Mouse (Mus musculus): ENCODE measurements around the gene Sh3d21. TPM values are rescaled to one million over a fixed set of nuclear protein-coding genes. Genes with fewer than 3 reads are reported as not detected.

The Sh3d21 gene
- polyA plus RNA-seq, 1 experiment = 2.4 TPM

DNA sequence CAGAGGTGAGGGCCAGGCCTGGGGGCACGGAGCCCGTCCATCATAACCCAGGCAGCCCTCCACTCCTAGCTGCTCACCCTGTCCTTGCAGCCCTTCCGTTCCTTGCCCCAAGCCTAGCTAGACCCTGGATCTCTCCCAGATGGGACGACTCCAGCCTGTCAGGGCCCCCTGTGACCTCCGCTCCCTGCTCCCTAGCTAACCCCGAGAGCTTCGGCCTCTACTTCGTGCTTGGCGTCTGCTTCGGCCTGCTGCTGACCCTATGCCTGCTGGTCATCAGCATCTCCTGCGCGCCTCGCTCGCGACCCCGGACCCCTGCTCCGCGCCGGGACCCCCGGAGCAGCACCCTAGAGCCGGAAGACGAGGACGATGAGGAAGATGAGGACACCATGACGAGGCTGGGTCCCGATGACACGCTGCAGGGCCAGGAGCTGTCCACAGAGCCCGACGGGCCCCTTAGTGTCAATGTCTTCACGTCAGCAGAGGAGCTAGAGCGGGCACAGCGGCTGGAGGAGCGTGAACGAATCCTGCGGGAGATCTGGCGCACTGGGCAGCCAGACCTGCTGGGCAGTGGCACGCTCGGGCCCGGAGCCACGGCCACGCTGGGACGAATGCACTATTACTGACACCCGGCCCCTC lies 14.1 kb downstream of the Sh3d21 start:
- DNase-seq (ENCODE audit: low read depth, low spot score) = no peak
- 46% methylated on average over 42 of the region's 42 CpGs for WGBS

GRCm38 (mm10) chr4:126148161-126148961 lies 14.9 kb downstream of the Sh3d21 start:
- 1% methylated on average over 66 of the region's 67 CpGs for WGBS
- DNase-seq (ENCODE audit: low read depth, low spot score) = no peak

GRCm38 (mm10) chr4:126147533-126148160 lies 15.6 kb downstream of the Sh3d21 start, which contains the start of gene Eva1b:
Gene Eva1b, plus strand, starts transcription at chr4:126147744.
- no peak for DNase-seq (ENCODE audit: low read depth, low spot score)
- 11% methylated on average over 24 of the region's 24 CpGs for WGBS

- 56% methylated on average over 9 of the region's 9 CpGs for WGBS
Measured at GRCm38 (mm10) chr4:126146974-126147532, 16.2 kb downstream of the Sh3d21 start.

DNA sequence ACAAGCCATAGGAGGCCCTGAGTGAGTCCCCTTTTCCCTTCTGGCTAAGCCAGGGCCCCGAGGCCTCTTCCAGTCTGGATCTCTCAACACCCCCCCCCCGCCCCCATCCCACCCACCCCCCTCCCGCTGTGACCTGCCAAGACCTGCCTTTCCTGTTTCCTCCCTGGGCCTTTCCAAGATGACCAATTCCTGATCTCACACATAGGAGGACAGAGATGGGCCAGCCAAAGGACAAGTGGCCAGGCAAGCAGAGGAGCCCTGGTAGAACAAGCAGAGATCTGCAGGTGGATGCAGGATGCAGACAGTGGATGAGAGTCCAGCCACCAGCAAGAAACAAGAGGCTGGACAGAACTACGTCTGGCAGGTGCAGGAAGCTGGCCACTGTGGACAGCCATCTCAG lies 17.9 kb downstream of the Sh3d21 start:
- 43% methylated on average over 4 of the region's 4 CpGs for WGBS
- DNase-seq (ENCODE audit: low read depth, low spot score) = no peak

More at GRCm38 (mm10) chr4:126146974-126147532, 16.2 kb downstream of the Sh3d21 start:
- DNase-seq (ENCODE audit: low read depth, low spot score) = no peak

DNA sequence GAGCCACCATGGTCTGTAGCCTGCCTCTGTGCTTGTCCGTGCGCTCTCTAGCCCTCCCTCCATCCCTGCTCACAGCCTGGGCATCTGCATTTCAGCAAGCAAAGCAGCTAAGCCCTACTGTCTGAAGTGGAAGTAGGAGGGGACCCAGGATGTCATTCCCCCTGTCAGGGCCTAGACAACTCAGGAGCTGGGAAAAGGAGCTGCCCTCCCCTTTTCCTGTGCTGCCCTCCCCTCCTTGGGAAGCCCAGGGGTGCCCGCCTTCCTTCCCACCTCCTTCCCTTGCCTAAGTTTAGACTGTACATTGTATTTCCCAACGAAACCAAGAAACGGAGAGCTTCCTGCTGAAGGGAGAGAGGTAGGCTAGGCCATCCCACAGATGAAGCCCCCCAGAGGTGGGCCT lies 22.3 kb downstream of the Sh3d21 start:
- no peak for DNase-seq (ENCODE audit: low read depth, low spot score)
- 86% methylated on average over 5 of the region's 5 CpGs for WGBS

- 86% methylated on average over 4 of the region's 4 CpGs for WGBS
- no peak for DNase-seq (ENCODE audit: low read depth, low spot score)
Measured at GRCm38 (mm10) chr4:126137773-126138172, 25.5 kb downstream of the Sh3d21 start.

DNA sequence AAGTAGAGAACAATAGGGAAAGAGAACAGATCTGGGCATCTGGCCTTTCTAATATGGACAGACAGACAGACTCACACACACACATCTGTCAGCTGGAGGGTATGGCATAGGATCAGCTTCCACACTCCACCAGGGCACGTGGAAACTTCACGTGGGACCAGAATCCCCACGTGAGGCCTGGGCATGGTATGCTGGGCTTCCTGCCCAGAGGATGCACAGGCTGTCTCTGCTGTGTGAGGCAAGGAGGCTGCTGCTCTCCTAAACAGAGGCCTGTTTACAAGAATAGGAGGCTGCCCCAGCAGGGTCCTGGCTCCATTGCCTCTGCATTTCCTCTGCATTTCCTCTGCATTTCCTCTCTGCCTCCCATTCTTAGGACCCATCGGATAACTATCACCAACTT lies 28.7 kb downstream of the Sh3d21 start:
- WGBS = 84% methylated on average over 4 of the region's 4 CpGs
- DNase-seq (ENCODE audit: low read depth, low spot score) = no peak

DNA sequence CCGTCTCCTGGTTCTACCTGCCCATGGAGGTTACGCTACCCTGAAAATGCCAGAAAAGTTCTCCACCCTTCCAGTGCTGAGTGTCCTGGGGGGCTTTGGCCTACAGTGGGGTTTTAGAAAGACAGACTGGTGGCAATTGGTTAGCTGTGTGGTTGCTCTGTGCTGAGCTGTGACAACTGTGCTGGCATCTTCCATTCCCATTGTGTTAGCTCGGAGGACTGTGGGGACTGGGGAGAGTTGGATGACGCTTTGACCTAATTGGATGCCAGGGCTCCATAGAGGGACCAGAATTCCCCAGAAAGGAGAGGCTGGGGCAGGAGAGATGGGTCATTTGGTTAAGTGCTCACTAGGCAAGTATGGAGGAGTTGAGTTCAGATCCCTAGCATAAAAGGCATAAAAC lies 29.1 kb downstream of the Sh3d21 start:
- no peak for DNase-seq (ENCODE audit: low read depth, low spot score)
- WGBS = 91% methylated on average over 4 of the region's 4 CpGs

- 77% methylated on average over 6 of the region's 6 CpGs for WGBS
- DNase-seq (ENCODE audit: low read depth, low spot score) = no peak
Measured at GRCm38 (mm10) chr4:126132636-126133264, 30.5 kb downstream of the Sh3d21 start.

- DNase-seq (ENCODE audit: low read depth, low spot score) = no peak
- WGBS = 57% methylated on average over 10 of the region's 10 CpGs
Measured at GRCm38 (mm10) chr4:126131290-126132121, 31.8 kb downstream of the Sh3d21 start.

- 65% methylated on average over 11 of the region's 11 CpGs for WGBS
- DNase-seq (ENCODE audit: low read depth, low spot score) = no peak
Measured at GRCm38 (mm10) chr4:126130502-126130901, 32.8 kb downstream of the Sh3d21 start.

GRCm38 (mm10) chr4:126123309-126124040 lies 39.8 kb downstream of the Sh3d21 start:
- no peak for DNase-seq (ENCODE audit: low read depth, low spot score)

GRCm38 (mm10) chr4:126120506-126120905 lies 42.8 kb downstream of the Sh3d21 start:
- WGBS = 91% methylated on average over 2 of the region's 2 CpGs
- DNase-seq (ENCODE audit: low read depth, low spot score) = no peak

More at GRCm38 (mm10) chr4:126123309-126124040, 39.8 kb downstream of the Sh3d21 start:
- 72% methylated on average over 10 of the region's 10 CpGs for WGBS

DNA sequence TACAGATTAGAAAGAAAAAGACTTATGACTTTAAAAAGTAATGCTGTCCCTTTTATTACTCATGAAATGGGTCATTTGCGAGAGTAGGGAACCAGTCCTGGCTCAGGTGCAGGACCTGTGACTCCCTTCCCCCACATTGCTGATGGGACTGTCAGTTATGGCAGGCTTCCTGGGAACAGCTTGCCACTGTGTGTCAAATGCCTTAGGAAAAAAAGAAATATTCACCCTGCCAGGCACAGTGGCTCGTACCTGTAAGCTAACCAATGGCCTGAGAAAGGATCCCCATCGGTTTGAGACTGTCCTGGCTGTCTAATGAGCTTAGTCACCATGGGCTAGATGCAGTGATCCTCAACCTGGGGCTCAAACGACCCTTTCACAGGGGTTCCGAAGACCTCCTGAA lies 43.2 kb downstream of the Sh3d21 start:
- DNase-seq (ENCODE audit: low read depth, low spot score) = no peak
- 84% methylated on average over 5 of the region's 5 CpGs for WGBS

GRCm38 (mm10) chr4:126119051-126119450 lies 44.2 kb downstream of the Sh3d21 start:
- no peak for DNase-seq (ENCODE audit: low read depth, low spot score)

DNA sequence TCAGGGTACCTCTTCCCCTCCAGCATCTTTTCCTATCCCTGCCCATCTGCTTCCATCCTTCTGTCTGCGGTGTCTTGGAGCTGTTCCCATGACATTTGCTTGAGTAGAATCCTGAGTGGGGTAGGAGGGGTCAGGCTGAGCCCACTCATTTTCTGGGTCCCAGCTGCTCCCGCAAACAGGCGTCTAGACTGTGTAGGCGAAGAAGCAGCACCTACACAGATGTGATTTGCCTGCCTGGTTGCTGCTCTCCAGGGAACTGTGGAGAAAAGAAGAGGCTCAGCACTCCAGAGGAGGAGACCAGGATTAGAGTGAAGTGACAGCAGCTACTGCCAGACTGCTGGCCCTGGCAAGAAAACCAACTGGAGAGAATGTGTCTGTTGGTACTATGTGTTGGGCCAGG lies 44.6 kb downstream of the Sh3d21 start:
- no peak for DNase-seq (ENCODE audit: low read depth, low spot score)
- 85% methylated on average over 4 of the region's 4 CpGs for WGBS

More at GRCm38 (mm10) chr4:126119051-126119450, 44.2 kb downstream of the Sh3d21 start:
- 84% methylated on average over 1 of the region's 1 CpGs for WGBS

DNA sequence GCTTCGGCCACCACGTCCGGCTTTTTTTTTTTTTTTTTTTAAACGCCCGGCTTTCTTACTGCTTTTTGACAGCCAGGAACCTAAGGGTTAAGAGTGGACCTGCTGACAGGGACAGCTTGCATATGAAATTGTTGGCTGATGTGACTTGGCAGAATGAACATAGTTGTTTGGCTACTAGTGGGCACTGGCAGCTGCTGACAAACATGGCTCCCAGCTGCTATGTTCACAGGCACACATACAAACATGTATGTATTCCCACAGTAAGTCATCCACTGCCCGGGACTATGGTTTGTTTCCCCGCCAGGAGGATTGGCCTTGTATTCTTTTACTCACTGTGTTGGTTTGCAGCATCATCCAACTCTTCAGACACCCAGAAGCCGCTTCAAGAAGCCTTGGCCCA lies 46.2 kb downstream of the Sh3d21 start:
- WGBS = 74% methylated on average over 8 of the region's 8 CpGs
- no peak for DNase-seq (ENCODE audit: low read depth, low spot score)

Data from large intestine, adult 2 months (tissue).